Mouse (Mus musculus): ENCODE measurements around the gene Nim1k. TPM values are rescaled to one million over a fixed set of nuclear protein-coding genes. Genes with fewer than 3 reads are reported as not detected.

The Nim1k gene
- polyA plus RNA-seq (2014; fragmentation: Illumina TruSeq; extraction: RNeasy Lipid Tissue Mini Kit (QIAGEN cat#74804)): 3.8 TPM

DNA sequence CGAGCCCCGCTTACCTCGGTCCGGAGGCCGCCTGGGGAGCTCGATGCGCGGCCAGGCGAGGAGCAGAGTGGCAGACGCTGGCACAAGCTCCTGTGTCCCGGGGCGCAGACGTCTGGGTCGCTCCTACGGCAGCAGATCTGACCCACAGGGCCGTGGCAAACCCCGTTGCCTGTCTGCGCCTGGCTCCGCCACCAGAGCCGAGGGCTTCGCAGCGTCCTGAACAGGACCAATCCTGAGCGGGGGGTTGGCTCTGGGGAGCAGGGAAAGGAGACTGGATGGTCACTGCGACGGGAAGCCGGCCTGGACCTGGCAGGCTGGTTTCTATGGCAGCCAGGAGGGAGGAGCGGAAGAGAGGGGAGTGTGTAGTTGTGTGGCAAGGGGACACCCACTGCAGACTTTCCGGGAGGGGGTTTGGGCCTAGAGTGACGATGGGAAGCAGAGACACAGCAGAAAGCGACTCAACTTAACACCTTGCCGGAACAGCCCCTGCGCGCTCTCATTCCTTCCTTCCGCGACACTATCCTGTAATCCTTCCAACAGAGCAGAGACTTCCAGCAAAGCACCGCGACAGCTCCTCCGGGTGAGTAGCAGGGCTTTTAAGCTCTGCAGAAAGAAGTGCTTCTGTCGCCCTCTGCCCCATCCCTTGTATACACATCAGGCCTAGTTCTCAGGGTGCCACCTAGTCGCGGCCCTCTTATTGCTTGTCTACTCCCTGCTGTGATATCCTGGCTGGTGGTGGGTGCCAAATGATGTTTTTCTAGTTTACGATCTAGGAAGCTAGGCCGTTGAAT, at the start of gene Nim1k:
Gene Nim1k (minus strand): TSS at position 202 of the 791 bp plus-strand sequence.

DNA sequence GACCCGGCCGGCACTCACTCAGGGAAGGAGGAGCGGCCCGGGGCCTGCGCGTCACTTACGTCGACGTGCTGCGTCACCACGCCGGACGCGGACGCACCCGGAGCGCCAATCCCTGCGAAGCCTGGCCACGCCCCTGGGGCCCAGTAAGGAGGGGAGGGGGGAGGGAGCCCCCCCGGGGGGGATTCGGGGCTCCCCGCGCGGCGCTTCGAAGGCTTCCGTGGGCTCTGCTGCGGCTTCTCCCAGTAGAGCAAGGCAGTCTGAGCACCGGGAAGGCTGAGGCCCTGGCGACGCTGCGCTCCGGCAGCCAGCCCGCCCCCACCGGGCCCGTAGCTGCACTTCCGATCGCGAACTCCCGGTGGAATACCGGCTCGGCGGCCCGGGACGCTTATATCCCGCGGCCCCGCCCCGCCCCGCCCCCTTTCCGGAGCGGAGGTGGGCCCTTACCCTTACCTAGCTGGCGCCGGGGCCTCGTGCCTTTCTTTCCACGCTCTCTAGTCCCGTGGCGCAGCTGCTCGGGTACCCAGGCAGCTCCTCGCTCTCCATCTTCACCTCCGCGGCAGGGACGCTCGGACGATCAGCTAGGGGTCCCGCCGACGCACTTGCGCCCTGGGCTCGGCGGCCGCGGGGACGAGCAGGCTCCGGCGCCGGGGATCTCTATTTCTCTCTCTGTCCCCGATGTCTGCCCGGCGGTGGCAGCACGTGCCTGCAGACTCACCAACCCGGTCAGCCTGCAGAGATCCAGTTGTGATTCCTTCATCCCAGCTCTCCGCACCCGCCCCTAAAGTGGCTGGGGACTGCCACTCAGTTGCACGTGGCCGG, 35.3 kb upstream of the Nim1k start, which contains the start of gene Zfp131:
Gene Zfp131 (minus strand): TSS at position 129 of the 819 bp plus-strand sequence.

DNA sequence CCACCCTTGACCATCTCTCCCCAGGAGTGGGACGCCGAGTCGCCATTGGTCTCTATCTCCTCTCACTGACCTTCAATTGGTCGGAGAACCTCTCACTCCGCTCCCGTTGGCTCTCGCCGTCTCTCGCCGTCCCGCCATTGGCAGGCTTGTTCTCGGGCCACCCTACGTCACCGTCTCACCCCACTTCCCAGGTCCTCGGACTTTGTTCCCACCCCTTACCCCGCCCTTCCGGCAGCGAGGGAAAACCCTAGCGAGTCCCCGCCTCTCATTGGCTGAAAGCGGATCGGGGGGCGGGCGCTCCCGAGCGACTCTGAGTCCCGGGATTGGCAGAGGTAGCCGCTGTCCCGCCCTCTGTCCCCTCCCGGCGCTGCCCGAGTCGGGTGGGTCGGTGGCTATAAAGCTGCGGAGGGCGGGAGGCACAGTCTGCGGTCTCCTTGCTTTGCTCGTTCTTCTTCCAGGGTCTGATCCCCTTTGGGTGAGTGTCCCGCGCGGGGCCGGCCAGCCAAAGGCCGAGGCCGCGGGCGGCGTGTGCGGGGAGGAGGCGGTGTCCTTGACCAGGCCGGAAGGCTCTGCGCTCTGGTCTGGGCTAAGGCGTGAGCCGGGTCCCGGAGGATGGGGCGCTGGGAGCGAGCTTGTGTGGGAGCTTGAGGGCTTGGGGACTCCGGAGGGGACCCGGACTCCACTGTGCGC, 65.5 kb downstream of the Nim1k start, which contains the start of gene Hmgcs1:
Gene Hmgcs1 (plus strand): TSS at position 341 of the 690 bp plus-strand sequence.

Other genes starting within 250 kb of the Nim1k start
- 4.6 TPM for gene Ccl28, start 132.1 kb downstream of the Nim1k start, polyA plus RNA-seq (2014; fragmentation: Illumina TruSeq; extraction: RNeasy Lipid Tissue Mini Kit (QIAGEN cat#74804))
- 362 TPM for gene Hmgcs1, start 65.5 kb downstream of the Nim1k start, polyA plus RNA-seq (2014; fragmentation: Illumina TruSeq; extraction: RNeasy Lipid Tissue Mini Kit (QIAGEN cat#74804))
- gene Zfp131, start 35.0 kb upstream of the Nim1k start, polyA plus RNA-seq (2014; fragmentation: Illumina TruSeq; extraction: RNeasy Lipid Tissue Mini Kit (QIAGEN cat#74804)): 111 TPM
- not detected for gene AF067063, start 74.3 kb upstream of the Nim1k start, polyA plus RNA-seq (2014; fragmentation: Illumina TruSeq; extraction: RNeasy Lipid Tissue Mini Kit (QIAGEN cat#74804))
- gene D13Ertd608e, start 80.1 kb upstream of the Nim1k start, polyA plus RNA-seq (2014; fragmentation: Illumina TruSeq; extraction: RNeasy Lipid Tissue Mini Kit (QIAGEN cat#74804)): 1.1 TPM
- 2.1 TPM for gene Tcstv1, start 138.9 kb upstream of the Nim1k start, polyA plus RNA-seq (2014; fragmentation: Illumina TruSeq; extraction: RNeasy Lipid Tissue Mini Kit (QIAGEN cat#74804))
- not detected for gene Gm21761, start 173.4 kb upstream of the Nim1k start, polyA plus RNA-seq (2014; fragmentation: Illumina TruSeq; extraction: RNeasy Lipid Tissue Mini Kit (QIAGEN cat#74804))
- not detected for gene B020031M17Rik, start 194.9 kb upstream of the Nim1k start, polyA plus RNA-seq (2014; fragmentation: Illumina TruSeq; extraction: RNeasy Lipid Tissue Mini Kit (QIAGEN cat#74804))

All from ovary, adult 10 weeks (tissue).